Mouse (Mus musculus) neural tube, embryonic 14.5 days (tissue): Measurements from ENCODE around the gene Dapk2. TPM values are rescaled to one million over a fixed set of nuclear protein-coding genes. Genes with fewer than 3 reads are reported as not detected.

Experiments
- ATAC-seq: fragments of 200-750 bp; cut with Nextera tagmentation; 2 replicates; pipeline ENCODE4 v1.8.0; 2017; ENCODE audit warnings: low read depth, mild to moderate bottlenecking, moderate TSS enrichment, moderate library complexity
- H3K27ac ChIP-seq: fragments of 300-500 bp; sonication (generic); 2 replicates; pipeline ENCODE4 v1.5.1; 2014; ENCODE audit warnings: low read depth, mild to moderate bottlenecking, control low read depth, low read length, moderate library complexity, mixed read lengths
- H3K27me3 ChIP-seq: fragments of 300-500 bp; sonication (generic); 2 replicates; pipeline ENCODE4 v1.6.1; 2014; ENCODE audit warnings: low read length; ENCODE audit not compliant: control insufficient read depth, insufficient read depth
- H3K36me3 ChIP-seq: fragments of 300-500 bp; sonication (generic); 2 replicates; pipeline ENCODE4 v1.6.1; 2014; ENCODE audit warnings: low read length, mixed read lengths; ENCODE audit not compliant: control insufficient read depth, insufficient read depth
- H3K4me1 ChIP-seq: fragments of 300-500 bp; sonication (generic); 2 replicates; pipeline ENCODE4 v1.6.1; 2014; ENCODE audit warnings: low read length; ENCODE audit not compliant: control insufficient read depth, insufficient read depth
- H3K4me2 ChIP-seq: fragments of 300-500 bp; sonication (generic); 2 replicates; pipeline ENCODE4 v1.6.1; 2014; ENCODE audit warnings: mild to moderate bottlenecking, low read depth, low read length, control low read depth
- H3K4me3 ChIP-seq: fragments of 300-500 bp; sonication (generic); 2 replicates; pipeline ENCODE4 v1.5.1; 2014; ENCODE audit warnings: low read depth, low read length, control low read depth, mixed read lengths
- H3K9ac ChIP-seq: fragments of 300-500 bp; sonication (generic); replicated peaks from 2 replicates; pipeline ENCODE4 v1.6.1; 2014; ENCODE audit warnings: low read depth, mild to moderate bottlenecking, control low read depth, low read length, mixed read lengths
- H3K9me3 ChIP-seq: fragments of 300-500 bp; sonication (generic); 2 replicates; pipeline ENCODE4 v1.6.1; 2016; ENCODE audit warnings: low read length; ENCODE audit not compliant: control insufficient read depth
- WGBS: fragments of 180-500 bp; shearing (Covaris S2); extraction: QIAGEN DNeasy Blood & Tissue Kit; methylation state at CpG from one replicate; pipeline ENCODE4 v1.1.7; 2014; 5-methylcytosine and 5-hydroxymethylcytosine counted together
- polyA plus RNA-seq: library from polyadenylated mRNA; unstranded; fragments of >200 nt; fragmentation: Nextera tagmentation; extraction: Ambion mirVana; gene quantifications from 2 replicates; pipeline ENCODE4 v1.2.1, GENCODE M21; 2014

Dapk2 gene
- polyA plus RNA-seq, 1 experiment from 2014 or later, result 0.25 TPM

DNA sequence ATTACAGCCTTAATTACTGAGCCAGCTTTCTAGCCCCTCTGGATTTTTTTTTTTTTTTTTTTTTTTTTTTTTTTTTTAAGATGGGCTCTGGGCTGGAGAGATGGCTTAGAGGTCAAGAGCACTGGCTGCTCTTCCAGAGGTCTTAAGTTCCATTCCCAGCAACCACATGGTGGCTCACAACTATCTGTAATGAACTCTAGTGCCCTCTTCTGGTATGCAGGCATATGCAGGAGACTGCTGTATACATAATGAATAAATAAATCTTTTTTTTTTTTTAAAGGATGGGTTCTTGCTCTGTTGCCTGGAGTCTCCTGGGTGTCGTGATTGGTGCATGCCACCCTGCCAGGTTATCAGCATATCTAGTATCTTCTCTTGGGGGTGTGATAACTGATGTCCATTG, 2.5 kb upstream of the Dapk2 start:
- WGBS, result 89% methylated on average over 1 of the region's 1 CpGs
- peaks cover 5% of the 10 kb centered on the region; the same call in 1 of the 2 replicates for H3K4me1 ChIP-seq
- H3K27me3 ChIP-seq, result 0 out of 2 replicates have a peak, but pooled peaks cover 5% of the 10 kb centered on the region
- H3K4me2 ChIP-seq, result no peak overlapping the region
- H3K4me3 ChIP-seq, result no peak overlapping the region
- ATAC-seq, result no peak
- no peaks in the 10 kb centered on the region for H3K36me3 ChIP-seq
- H3K27ac ChIP-seq, result no peak overlapping the region
- no peak overlapping the region for H3K9ac ChIP-seq
- no peaks in the 10 kb centered on the region for H3K9me3 ChIP-seq

DNA sequence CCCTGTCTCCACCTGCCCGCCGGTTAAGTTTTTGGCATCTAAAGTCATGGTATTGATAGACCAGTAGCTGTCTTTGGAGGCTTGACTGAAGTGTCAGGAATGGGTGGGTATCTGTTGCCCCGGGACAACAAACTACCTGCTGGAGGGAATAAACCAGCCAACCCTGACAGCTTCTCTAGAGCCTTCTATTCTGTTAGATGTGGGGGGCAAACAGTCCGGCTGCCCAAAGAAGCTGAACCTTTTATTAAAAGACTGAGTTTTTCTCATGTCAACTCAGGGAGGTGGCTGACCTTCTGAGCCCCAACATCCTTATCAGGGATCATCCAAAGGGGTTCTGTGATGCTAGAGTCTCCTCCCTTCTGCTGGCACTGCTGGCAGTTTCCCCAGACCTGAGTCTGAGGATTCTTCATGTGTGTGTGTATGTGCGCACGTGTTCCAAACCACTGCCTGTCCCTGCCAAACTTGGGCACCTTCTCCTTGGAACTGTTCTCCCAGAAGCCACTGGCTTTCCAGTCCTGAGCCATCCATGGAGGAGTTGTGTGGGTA, 935 bp downstream of the Dapk2 start:
- 91% methylated on average over 6 of the region's 6 CpGs for WGBS
- Histone ChIP-seq H3K9ac (no peak overlapping the region), H3K4me1 (peaks cover 5% of the 10 kb centered on the region; the same call in 1 of the 2 replicates), H3K4me2 (no peak overlapping the region), H3K27me3 (0 out of 2 replicates have a peak, but pooled peaks cover 5% of the 10 kb centered on the region), H3K27ac (no peak overlapping the region), H3K9me3 (no peaks in the 10 kb centered on the region), H3K36me3 (no peaks in the 10 kb centered on the region), H3K4me3 (no peak overlapping the region)
- no peak for ATAC-seq

DNA sequence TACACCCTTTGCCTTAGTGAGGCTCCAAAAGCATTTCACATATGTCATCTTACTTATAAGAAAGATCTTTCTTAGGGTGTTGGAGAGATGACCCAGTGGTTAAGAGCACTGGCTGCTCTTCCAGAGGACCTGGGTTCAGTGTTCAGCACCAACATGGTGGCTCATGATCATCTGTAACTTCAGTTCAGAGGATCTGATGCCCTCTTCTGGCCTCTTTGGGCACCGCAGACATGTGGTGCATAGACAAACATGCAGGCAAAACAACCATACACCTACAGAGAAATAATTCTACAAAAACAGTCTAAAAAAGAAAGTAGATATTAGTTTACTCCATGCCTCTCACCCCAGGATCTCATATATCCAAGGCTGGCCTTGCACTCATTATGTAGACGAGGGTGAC, 2.1 kb downstream of the Dapk2 start:
- Histone ChIP-seq H3K9ac (no peak overlapping the region), H3K4me3 (no peak overlapping the region), H3K27ac (no peak overlapping the region), H3K27me3 (0 out of 2 replicates have a peak, but pooled peaks cover 5% of the 10 kb centered on the region), H3K36me3 (no peaks in the 10 kb centered on the region), H3K4me1 (peaks cover 5% of the 10 kb centered on the region; the same call in 1 of the 2 replicates), H3K4me2 (no peak overlapping the region), H3K9me3 (no peaks in the 10 kb centered on the region)
- no peak for ATAC-seq
- 100% methylated on average over 2 of the region's 2 CpGs for WGBS

DNA sequence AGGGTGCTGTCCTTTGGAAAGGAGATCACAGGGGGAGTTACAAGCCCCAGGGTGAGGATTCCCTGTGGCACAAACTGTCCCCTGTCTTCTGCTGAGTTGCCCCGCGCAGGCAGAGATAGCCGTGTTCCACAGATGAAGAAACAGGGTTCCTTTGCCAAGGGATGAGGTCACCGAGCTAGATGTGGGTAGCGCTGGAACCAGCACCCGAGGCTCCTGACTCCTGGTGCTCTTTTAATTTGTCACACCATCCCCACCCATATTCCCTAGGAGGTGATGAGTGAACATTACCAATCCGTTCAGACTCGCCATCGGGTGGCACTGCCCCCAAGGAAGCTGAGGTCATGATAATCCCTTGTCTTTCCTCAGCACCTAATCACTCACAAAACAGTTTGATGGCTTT, 5.0 kb downstream of the Dapk2 start:
- Histone ChIP-seq H3K4me3 (no peak overlapping the region), H3K9me3 (no peaks in the 10 kb centered on the region), H3K36me3 (no peaks in the 10 kb centered on the region), H3K27ac (no peak overlapping the region), H3K27me3 (0 out of 2 replicates have a peak, but pooled peaks cover 2% of the 10 kb centered on the region), H3K4me1 (peaks cover 2% of the 10 kb centered on the region; the same call in 1 of the 2 replicates), H3K4me2 (no peak overlapping the region), H3K9ac (no peak overlapping the region)
- no peak for ATAC-seq
- WGBS, result 85% methylated on average over 9 of the region's 9 CpGs

DNA sequence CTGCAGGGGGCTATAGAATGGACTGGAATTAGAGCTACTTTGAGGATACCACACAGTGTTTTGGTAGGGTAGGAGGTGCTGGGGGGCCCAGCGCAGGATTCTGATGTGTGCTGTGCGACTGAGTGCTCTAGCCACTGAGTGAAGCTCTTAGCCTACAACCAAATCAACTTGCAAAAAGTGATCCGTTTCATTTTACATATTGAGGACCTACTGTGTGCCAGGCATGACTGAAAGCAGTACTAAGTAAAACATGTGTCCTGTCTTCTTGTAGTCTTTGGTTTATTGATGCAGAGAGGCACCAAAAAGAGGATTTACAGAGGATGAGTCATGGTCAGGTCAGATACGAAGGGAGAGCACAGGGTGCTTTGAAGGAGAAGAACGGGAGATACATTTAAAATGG, 9.2 kb downstream of the Dapk2 start:
- no peaks in the 10 kb centered on the region for H3K36me3 ChIP-seq
- no peak overlapping the region for H3K27ac ChIP-seq
- no peak overlapping the region for H3K4me3 ChIP-seq
- no peaks in the 10 kb centered on the region for H3K27me3 ChIP-seq
- WGBS, result 91% methylated on average over 5 of the region's 5 CpGs
- H3K4me1 ChIP-seq, result no peaks in the 10 kb centered on the region
- H3K9me3 ChIP-seq, result no peaks in the 10 kb centered on the region
- no peak for ATAC-seq
- H3K4me2 ChIP-seq, result no peak overlapping the region
- H3K9ac ChIP-seq, result no peak overlapping the region

DNA sequence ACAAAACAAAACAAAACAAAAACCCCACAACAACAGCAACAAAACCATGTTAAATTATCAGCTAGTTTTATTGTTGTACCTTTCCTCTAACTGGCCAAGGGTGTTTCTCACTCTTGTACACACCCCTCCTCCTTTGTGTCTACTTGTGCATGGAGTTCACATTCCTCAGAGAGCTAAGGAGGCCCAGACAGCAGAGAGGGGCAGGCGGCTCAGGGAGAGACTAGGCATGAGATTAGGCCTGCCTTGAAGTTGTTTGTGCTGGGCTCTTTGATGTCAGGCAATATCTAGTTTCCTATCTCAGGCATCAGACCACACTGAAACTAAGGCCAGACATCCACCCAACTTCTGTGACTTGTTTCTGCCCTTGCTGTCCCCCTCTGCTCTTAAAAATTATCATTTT, 10.2 kb downstream of the Dapk2 start:
- no peak for ATAC-seq
- no peaks in the 10 kb centered on the region for H3K36me3 ChIP-seq
- H3K4me3 ChIP-seq, result no peak overlapping the region
- no peak overlapping the region for H3K4me2 ChIP-seq
- WGBS, result 19% methylated on average over 1 of the region's 1 CpGs
- no peak overlapping the region for H3K27ac ChIP-seq
- H3K4me1 ChIP-seq, result no peaks in the 10 kb centered on the region
- H3K27me3 ChIP-seq, result no peaks in the 10 kb centered on the region
- no peaks in the 10 kb centered on the region for H3K9me3 ChIP-seq
- no peak overlapping the region for H3K9ac ChIP-seq

DNA sequence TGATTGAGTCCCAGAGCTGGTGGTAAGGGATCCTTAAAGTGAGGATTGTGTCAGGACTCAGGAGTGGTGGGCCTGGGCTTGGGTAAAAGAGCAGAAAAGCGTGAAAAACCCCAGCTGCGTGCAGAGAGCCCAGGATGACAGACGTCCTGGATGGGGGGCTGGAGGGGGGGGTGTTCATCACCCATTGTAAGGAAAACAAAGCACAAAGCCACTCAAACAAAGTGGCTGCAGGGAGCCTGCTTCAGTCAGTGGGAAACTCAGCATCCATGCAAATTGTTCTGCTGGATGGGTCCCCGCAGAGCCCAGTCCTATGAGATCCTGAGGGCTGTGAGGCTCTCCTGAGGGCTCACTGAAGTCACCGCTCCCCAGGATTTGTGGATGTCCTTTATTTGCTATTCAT, 12.5 kb downstream of the Dapk2 start:
- Histone ChIP-seq H3K4me2 (no peak overlapping the region), H3K9me3 (no peaks in the 10 kb centered on the region), H3K27me3 (no peaks in the 10 kb centered on the region), H3K4me3 (no peak overlapping the region), H3K9ac (no peak overlapping the region), H3K27ac (no peak overlapping the region), H3K36me3 (no peaks in the 10 kb centered on the region), H3K4me1 (no peaks in the 10 kb centered on the region)
- no peak for ATAC-seq
- WGBS, result 4% methylated on average over 5 of the region's 5 CpGs

DNA sequence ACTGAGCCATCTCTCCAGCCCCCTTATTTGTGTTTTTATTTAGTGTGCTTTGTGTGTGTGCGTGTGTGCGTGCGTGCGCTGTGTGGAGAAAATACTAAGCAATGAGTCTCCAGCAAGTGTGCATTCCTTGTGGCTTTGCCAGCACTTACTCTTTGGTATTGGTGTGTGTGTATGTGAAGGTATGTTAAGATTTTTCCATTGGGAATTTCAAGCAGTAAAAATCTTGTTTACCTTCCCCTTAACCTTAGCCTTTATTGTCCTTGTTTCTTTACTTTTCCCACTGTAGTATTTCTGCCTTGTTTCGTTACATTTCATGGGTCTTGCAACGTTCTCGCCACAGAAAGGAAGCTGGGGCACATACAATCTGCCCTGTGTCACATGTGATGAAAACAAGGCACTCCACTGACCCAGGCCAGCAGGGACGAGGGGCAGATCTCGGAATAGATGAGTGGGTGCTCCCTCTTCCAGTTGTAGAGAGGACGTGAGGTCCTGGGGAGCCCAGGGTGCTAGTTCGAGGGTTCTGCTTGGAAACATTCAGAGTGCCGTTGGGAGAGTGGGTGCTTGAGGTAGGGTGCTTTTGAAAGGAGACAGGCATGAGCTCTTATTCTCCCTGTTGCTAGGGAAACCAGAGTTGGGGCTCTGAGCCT, 13.4 kb downstream of the Dapk2 start:
- ATAC-seq, result no peak
- H3K4me2 ChIP-seq, result no peak overlapping the region
- H3K27me3 ChIP-seq, result no peaks in the 10 kb centered on the region
- no peaks in the 10 kb centered on the region for H3K4me1 ChIP-seq
- 51% methylated on average over 12 of the region's 12 CpGs for WGBS
- H3K27ac ChIP-seq, result no peak overlapping the region
- no peak overlapping the region for H3K9ac ChIP-seq
- H3K4me3 ChIP-seq, result no peak overlapping the region
- H3K36me3 ChIP-seq, result no peaks in the 10 kb centered on the region
- no peaks in the 10 kb centered on the region for H3K9me3 ChIP-seq

DNA sequence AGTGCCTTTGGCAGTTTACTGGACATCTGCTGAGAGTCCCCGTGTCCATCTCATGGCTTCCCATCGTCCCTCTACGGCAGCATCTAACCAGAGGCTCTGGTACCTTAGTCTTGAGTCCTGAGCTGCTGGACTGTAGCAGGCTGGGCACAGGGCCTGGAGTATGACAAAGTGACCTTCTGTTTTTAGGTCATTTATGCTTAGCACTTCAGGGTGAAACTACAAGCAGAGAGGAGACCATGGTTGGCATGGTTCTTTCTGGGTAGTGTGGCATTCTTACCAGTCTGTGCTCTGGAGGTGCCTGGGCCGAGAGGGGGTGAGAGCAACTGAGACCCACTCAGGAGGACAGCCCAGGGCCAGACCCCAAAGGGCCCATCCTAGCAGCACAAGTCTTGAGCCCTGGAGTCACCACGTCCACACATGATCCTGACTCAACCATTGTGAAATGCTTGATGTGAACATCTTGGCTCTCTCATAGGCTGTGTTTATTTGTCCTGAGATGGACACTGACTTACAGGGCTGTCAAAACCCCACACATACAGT, 15.4 kb downstream of the Dapk2 start:
- Histone ChIP-seq H3K9ac (no peak overlapping the region), H3K27ac (no peak overlapping the region), H3K4me3 (no peak overlapping the region), H3K36me3 (no peaks in the 10 kb centered on the region), H3K9me3 (no peaks in the 10 kb centered on the region), H3K4me1 (no peaks in the 10 kb centered on the region), H3K27me3 (no peaks in the 10 kb centered on the region), H3K4me2 (no peak overlapping the region)
- 96% methylated on average over 5 of the region's 5 CpGs for WGBS
- no peak for ATAC-seq
